Mouse (Mus musculus): ENCODE measurements around the gene Eva1a.

- TF ChIP-seq CTCF (IDR thresholded peaks at IDR 0.05; ENCODE audit: low read depth, low read length) (peak; percentile 65), POLR2A (IDR thresholded peaks at IDR 0.05; ENCODE audit: extremely low read depth, insufficient read depth, low read length) (no peak)
Measured at GRCm38 (mm10) chr6:82054854-82055253, 14.0 kb downstream of the Eva1a start.
